Mouse (Mus musculus): ENCODE measurements at regions not wholly inside any gene's neighbourhood (a gene's known extent, or its start where the extent isn't known, plus 50 kb on each side); places are given as distances from the start of the nearest gene placed in this dataset.

GRCm38 (mm10) chr9:34418100-34418499 lies 67.6 kb upstream of the Kirrel3 start:
- WGBS: 93% methylated on average over 8 of the region's 8 CpGs
- ATAC-seq (ENCODE audit: low FRiP score, low TSS enrichment): no peak
- no peak overlapping the region for H3K4me2 ChIP-seq (replicated peaks; ENCODE audit: low read depth, low read length)
- H3K9ac ChIP-seq (replicated peaks; ENCODE audit: low read length): no peak overlapping the region
- H3K36me3 ChIP-seq (ENCODE audit: insufficient read depth, low read length): no peaks in the 10 kb centered on the region
- H3K27ac ChIP-seq (ENCODE audit: low read length): no peak overlapping the region
- no peak overlapping the region for H3K4me3 ChIP-seq (ENCODE audit: low read length)
- no peaks in the 10 kb centered on the region for H3K4me1 ChIP-seq (ENCODE audit: insufficient read depth, low read length)
- no peaks in the 10 kb centered on the region for H3K27me3 ChIP-seq (ENCODE audit: insufficient read depth, low read length)
- no peaks in the 10 kb centered on the region for H3K9me3 ChIP-seq (ENCODE audit: low read length)

- H3K4me2 ChIP-seq (replicated peaks; ENCODE audit: low read depth, low read length): no peak overlapping the region
- no peaks in the 10 kb centered on the region for H3K4me1 ChIP-seq (ENCODE audit: insufficient read depth, low read length)
- no peak overlapping the region for H3K4me3 ChIP-seq (ENCODE audit: low read length)
- ATAC-seq (ENCODE audit: low FRiP score, low TSS enrichment): no peak
- no peak overlapping the region for H3K27ac ChIP-seq (ENCODE audit: low read length)
- no peaks in the 10 kb centered on the region for H3K27me3 ChIP-seq (ENCODE audit: insufficient read depth, low read length)
- H3K36me3 ChIP-seq (ENCODE audit: insufficient read depth, low read length): no peaks in the 10 kb centered on the region
- no peaks in the 10 kb centered on the region for H3K9me3 ChIP-seq (ENCODE audit: low read length)
- H3K9ac ChIP-seq (replicated peaks; ENCODE audit: low read length): no peak overlapping the region
These were observed 63.7 kb upstream of the Kirrel3 start for GRCm38 (mm10) chr9:34421956-34422355.

- WGBS: 75% methylated on average over 7 of the region's 7 CpGs
- no peaks in the 10 kb centered on the region for H3K27me3 ChIP-seq (ENCODE audit: insufficient read depth, low read length)
- H3K36me3 ChIP-seq (ENCODE audit: insufficient read depth, low read length): no peaks in the 10 kb centered on the region
- H3K9ac ChIP-seq (replicated peaks; ENCODE audit: low read length): no peak overlapping the region
- no peaks in the 10 kb centered on the region for H3K4me1 ChIP-seq (ENCODE audit: insufficient read depth, low read length)
- ATAC-seq (ENCODE audit: low FRiP score, low TSS enrichment): no peak
- H3K4me3 ChIP-seq (ENCODE audit: low read length): no peak overlapping the region
- H3K9me3 ChIP-seq (ENCODE audit: low read length): no peaks in the 10 kb centered on the region
- no peak overlapping the region for H3K27ac ChIP-seq (ENCODE audit: low read length)
- no peak overlapping the region for H3K4me2 ChIP-seq (replicated peaks; ENCODE audit: low read depth, low read length)
These were observed 62.6 kb upstream of the Kirrel3 start for GRCm38 (mm10) chr9:34423062-34423461.

- ATAC-seq (ENCODE audit: low FRiP score, low TSS enrichment): no peak
- Histone ChIP-seq H3K9ac (replicated peaks; ENCODE audit: low read length) (no peak overlapping the region), H3K4me2 (replicated peaks; ENCODE audit: low read depth, low read length) (no peak overlapping the region), H3K4me3 (ENCODE audit: low read length) (no peak overlapping the region), H3K4me1 (ENCODE audit: insufficient read depth, low read length) (no peaks in the 10 kb centered on the region), H3K36me3 (ENCODE audit: insufficient read depth, low read length) (no peaks in the 10 kb centered on the region), H3K9me3 (ENCODE audit: low read length) (peaks cover 5% of the 10 kb centered on the region; the same call in 1 of the 2 replicates), H3K27ac (ENCODE audit: low read length) (no peak overlapping the region), H3K27me3 (ENCODE audit: insufficient read depth, low read length) (no peaks in the 10 kb centered on the region)
- 63% methylated on average over 4 of the region's 4 CpGs for WGBS
These were observed 59.1 kb upstream of the Kirrel3 start for GRCm38 (mm10) chr9:34426589-34426988.

- WGBS: 44% methylated on average over 8 of the region's 8 CpGs
- no peaks in the 10 kb centered on the region for H3K36me3 ChIP-seq (ENCODE audit: insufficient read depth, low read length)
- no peak overlapping the region for H3K27ac ChIP-seq (ENCODE audit: low read length)
- no peak for ATAC-seq (ENCODE audit: low FRiP score, low TSS enrichment)
- no peak overlapping the region for H3K4me3 ChIP-seq (ENCODE audit: low read length)
- H3K4me2 ChIP-seq (replicated peaks; ENCODE audit: low read depth, low read length): no peak overlapping the region
- H3K4me1 ChIP-seq (ENCODE audit: insufficient read depth, low read length): no peaks in the 10 kb centered on the region
- H3K9me3 ChIP-seq (ENCODE audit: low read length): peaks cover 5% of the 10 kb centered on the region; the same call in 1 of the 2 replicates
- H3K9ac ChIP-seq (replicated peaks; ENCODE audit: low read length): no peak overlapping the region
- no peaks in the 10 kb centered on the region for H3K27me3 ChIP-seq (ENCODE audit: insufficient read depth, low read length)
These were observed 58.0 kb upstream of the Kirrel3 start for GRCm38 (mm10) chr9:34427711-34428110.

Data from kidney, embryonic 16.5 days (tissue).